Mouse (Mus musculus): ENCODE results near the gene Zfp324. TPM values are rescaled to one million over a fixed set of nuclear protein-coding genes. Genes with fewer than 3 reads are reported as not detected.

Zfp324 gene
- polyA plus RNA-seq, 1 experiment from 2014 or later = 9.7 TPM

- H3K9me3 ChIP-seq (ENCODE audit: control insufficient read depth, low read depth, low read length) = no peaks in the 10 kb centered on the region
- no peaks in the 10 kb centered on the region for H3K4me1 ChIP-seq (ENCODE audit: control insufficient read depth, insufficient read depth, low read length)
- WGBS = 69% methylated on average over 5 of the region's 5 CpGs
- H3K9ac ChIP-seq (replicated peaks; ENCODE audit: low read depth, low read length) = no peak overlapping the region
- no peaks in the 10 kb centered on the region for H3K27me3 ChIP-seq (ENCODE audit: control insufficient read depth, insufficient read depth, low read length)
- no peak for ATAC-seq (ENCODE audit: insufficient number of reproducible peaks, insufficient read depth, low FRiP score, low read depth)
- no peak overlapping the region for H3K27ac ChIP-seq (ENCODE audit: low read length)
- no peak overlapping the region for H3K4me3 ChIP-seq (ENCODE audit: low read depth, low read length)
- H3K4me2 ChIP-seq (replicated peaks; ENCODE audit: low read depth, low read length) = no peak overlapping the region
- no peaks in the 10 kb centered on the region for H3K36me3 ChIP-seq (ENCODE audit: control insufficient read depth, insufficient read depth, low read length)
These were observed 8.1 kb upstream of the Zfp324 start for GRCm38 (mm10) chr7:12957511-12957910.

- Histone ChIP-seq H3K4me3 (ENCODE audit: low read depth, low read length) (no peak overlapping the region), H3K27me3 (ENCODE audit: control insufficient read depth, insufficient read depth, low read length) (no peaks in the 10 kb centered on the region), H3K9me3 (ENCODE audit: control insufficient read depth, low read depth, low read length) (no peaks in the 10 kb centered on the region), H3K36me3 (ENCODE audit: control insufficient read depth, insufficient read depth, low read length) (no peaks in the 10 kb centered on the region), H3K4me1 (ENCODE audit: control insufficient read depth, insufficient read depth, low read length) (no peaks in the 10 kb centered on the region), H3K9ac (replicated peaks; ENCODE audit: low read depth, low read length) (no peak overlapping the region), H3K27ac (ENCODE audit: low read length) (no peak overlapping the region), H3K4me2 (replicated peaks; ENCODE audit: low read depth, low read length) (no peak overlapping the region)
- WGBS = 71% methylated on average over 4 of the region's 4 CpGs
- ATAC-seq (ENCODE audit: insufficient number of reproducible peaks, insufficient read depth, low FRiP score, low read depth) = no peak
These were observed 6.7 kb upstream of the Zfp324 start for GRCm38 (mm10) chr7:12958948-12959347.

- Histone ChIP-seq H3K9me3 (ENCODE audit: control insufficient read depth, low read depth, low read length) (no peaks in the 10 kb centered on the region), H3K4me2 (replicated peaks; ENCODE audit: low read depth, low read length) (no peak overlapping the region), H3K4me3 (ENCODE audit: low read depth, low read length) (no peak overlapping the region), H3K27me3 (ENCODE audit: control insufficient read depth, insufficient read depth, low read length) (no peaks in the 10 kb centered on the region), H3K9ac (replicated peaks; ENCODE audit: low read depth, low read length) (no peak overlapping the region), H3K4me1 (ENCODE audit: control insufficient read depth, insufficient read depth, low read length) (no peaks in the 10 kb centered on the region), H3K27ac (ENCODE audit: low read length) (no peak overlapping the region), H3K36me3 (ENCODE audit: control insufficient read depth, insufficient read depth, low read length) (no peaks in the 10 kb centered on the region)
- 33% methylated on average over 4 of the region's 4 CpGs for WGBS
- ATAC-seq (ENCODE audit: insufficient number of reproducible peaks, insufficient read depth, low FRiP score, low read depth) = no peak
These were observed 5.9 kb upstream of the Zfp324 start for GRCm38 (mm10) chr7:12959718-12960117.

GRCm38 (mm10) chr7:12961511-12962141 lies 4.0 kb upstream of the Zfp324 start:
- Histone ChIP-seq H3K4me1 (ENCODE audit: control insufficient read depth, insufficient read depth, low read length) (0 out of 2 replicates have a peak, but pooled peaks cover 6% of the 10 kb centered on the region), H3K36me3 (ENCODE audit: control insufficient read depth, insufficient read depth, low read length) (no peaks in the 10 kb centered on the region), H3K27ac (ENCODE audit: low read length) (peak overlapping the region; percentile 77), H3K9me3 (ENCODE audit: control insufficient read depth, low read depth, low read length) (no peaks in the 10 kb centered on the region), H3K4me2 (replicated peaks; ENCODE audit: low read depth, low read length) (peak overlapping the region; percentile 63), H3K4me3 (ENCODE audit: low read depth, low read length) (peak overlapping the region; percentile 46), H3K9ac (replicated peaks; ENCODE audit: low read depth, low read length) (peak overlapping the region; percentile 73), H3K27me3 (ENCODE audit: control insufficient read depth, insufficient read depth, low read length) (no peaks in the 10 kb centered on the region)
- peak; percentile 69 for ATAC-seq (ENCODE audit: insufficient number of reproducible peaks, insufficient read depth, low FRiP score, low read depth)
- WGBS = 2% methylated on average over 29 of the region's 29 CpGs

- Histone ChIP-seq H3K27me3 (ENCODE audit: control insufficient read depth, insufficient read depth, low read length) (no peaks in the 10 kb centered on the region), H3K27ac (ENCODE audit: low read length) (peak overlapping the region; percentile 76), H3K4me2 (replicated peaks; ENCODE audit: low read depth, low read length) (peak overlapping the region; percentile 76), H3K9me3 (ENCODE audit: control insufficient read depth, low read depth, low read length) (no peaks in the 10 kb centered on the region), H3K4me3 (ENCODE audit: low read depth, low read length) (peak overlapping the region; percentile 85), H3K9ac (replicated peaks; ENCODE audit: low read depth, low read length) (peak overlapping the region; percentile 82), H3K36me3 (ENCODE audit: control insufficient read depth, insufficient read depth, low read length) (peaks cover 18% of the 10 kb centered on the region), H3K4me1 (ENCODE audit: control insufficient read depth, insufficient read depth, low read length) (peaks cover 14% of the 10 kb centered on the region; the same call in 1 of the 2 replicates)
- under 1% methylated on average over 28 of the region's 29 CpGs for WGBS
- peak; percentile 77 for ATAC-seq (ENCODE audit: insufficient number of reproducible peaks, insufficient read depth, low FRiP score, low read depth)
These were observed 637 bp downstream of the Zfp324 start for GRCm38 (mm10) chr7:12966104-12966845.

- 94% methylated on average over 25 of the region's 25 CpGs for WGBS
- Histone ChIP-seq H3K27ac (ENCODE audit: low read length) (no peak overlapping the region), H3K36me3 (ENCODE audit: control insufficient read depth, insufficient read depth, low read length) (peaks cover 34% of the 10 kb centered on the region), H3K9me3 (ENCODE audit: control insufficient read depth, low read depth, low read length) (no peaks in the 10 kb centered on the region), H3K4me1 (ENCODE audit: control insufficient read depth, insufficient read depth, low read length) (peaks cover 10% of the 10 kb centered on the region; the same call in 1 of the 2 replicates), H3K27me3 (ENCODE audit: control insufficient read depth, insufficient read depth, low read length) (no peaks in the 10 kb centered on the region), H3K9ac (replicated peaks; ENCODE audit: low read depth, low read length) (no peak overlapping the region), H3K4me3 (ENCODE audit: low read depth, low read length) (no peak overlapping the region), H3K4me2 (replicated peaks; ENCODE audit: low read depth, low read length) (no peak overlapping the region)
- no peak for ATAC-seq (ENCODE audit: insufficient number of reproducible peaks, insufficient read depth, low FRiP score, low read depth)
These were observed 5.3 kb downstream of the Zfp324 start for GRCm38 (mm10) chr7:12970906-12971305.

- Histone ChIP-seq H3K4me3 (ENCODE audit: low read depth, low read length) (peak within 1 kb of the TSS; percentile 44), H3K36me3 (ENCODE audit: control insufficient read depth, insufficient read depth, low read length) (peaks cover 3% of the 10 kb centered on the region; the same call in 1 of the 2 replicates), H3K4me1 (ENCODE audit: control insufficient read depth, insufficient read depth, low read length) (no peaks in the 10 kb centered on the region), H3K9ac (replicated peaks; ENCODE audit: low read depth, low read length) (peak within 1 kb of the TSS; percentile 40), H3K27ac (ENCODE audit: low read length) (peak within 1 kb of the TSS; percentile 84), H3K9me3 (ENCODE audit: control insufficient read depth, low read depth, low read length) (no peaks in the 10 kb centered on the region), H3K4me2 (replicated peaks; ENCODE audit: low read depth, low read length) (peak within 1 kb of the TSS; percentile 52), H3K27me3 (ENCODE audit: control insufficient read depth, insufficient read depth, low read length) (no peaks in the 10 kb centered on the region)
- under 1% methylated on average over 49 of the region's 49 CpGs for WGBS
- peak; percentile 98 for ATAC-seq (ENCODE audit: insufficient number of reproducible peaks, insufficient read depth, low FRiP score, low read depth)
These were observed 12.2 kb downstream of the Zfp324 start, which contains the start of gene Zfp446 for GRCm38 (mm10) chr7:12977682-12978389. TSS of gene Zfp446 (plus strand) at chr7:12977848.

GRCm38 (mm10) chr7:12978931-12979722 lies 13.5 kb downstream of the Zfp324 start:
- ATAC-seq (ENCODE audit: insufficient number of reproducible peaks, insufficient read depth, low FRiP score, low read depth) = no peak
- Histone ChIP-seq H3K4me1 (ENCODE audit: control insufficient read depth, insufficient read depth, low read length) (no peaks in the 10 kb centered on the region), H3K4me2 (replicated peaks; ENCODE audit: low read depth, low read length) (peak overlapping the region; percentile 52), H3K9ac (replicated peaks; ENCODE audit: low read depth, low read length) (no peak overlapping the region), H3K4me3 (ENCODE audit: low read depth, low read length) (no peak overlapping the region), H3K9me3 (ENCODE audit: control insufficient read depth, low read depth, low read length) (no peaks in the 10 kb centered on the region), H3K27me3 (ENCODE audit: control insufficient read depth, insufficient read depth, low read length) (no peaks in the 10 kb centered on the region), H3K27ac (ENCODE audit: low read length) (peak overlapping the region; percentile 84; the same call in 1 of the 2 replicates), H3K36me3 (ENCODE audit: control insufficient read depth, insufficient read depth, low read length) (no peaks in the 10 kb centered on the region)
- 81% methylated on average over 18 of the region's 18 CpGs for WGBS
